Mouse (Mus musculus) intestine, embryonic 15.5 days (tissue): ENCODE results near the gene Hsd3b6. TPM values are rescaled to one million over a fixed set of nuclear protein-coding genes. Genes with fewer than 3 reads are reported as not detected.
"Not testable (repeated sequence)": the region's sequence is repeated elsewhere in the genome, so short reads cannot be mapped to it uniquely, and the experiment has no call there.

Experiments used
- ATAC-seq: fragments of 200-750 bp; cut with Nextera tagmentation; 2 replicates; pipeline ENCODE4 v1.8.0; 2017; ENCODE audit warnings: moderate TSS enrichment, moderate library complexity
- H3K27ac ChIP-seq: fragments of 300-500 bp; sonication (generic); 2 replicates; pipeline ENCODE4 v1.5.1; 2015; ENCODE audit warnings: mild to moderate bottlenecking, inconsistent platforms
- H3K27me3 ChIP-seq: fragments of 300-500 bp; sonication (generic); replicated peaks from 2 replicates; pipeline ENCODE4 v1.6.1; 2015; ENCODE audit warnings: inconsistent platforms
- H3K36me3 ChIP-seq: fragments of 300-500 bp; sonication (generic); 2 replicates; pipeline ENCODE4 v1.6.1; 2015; ENCODE audit warnings: inconsistent platforms
- H3K4me1 ChIP-seq: fragments of 300-500 bp; sonication (generic); replicated peaks from 2 replicates; pipeline ENCODE4 v1.6.1; 2015; ENCODE audit warnings: inconsistent platforms
- H3K4me2 ChIP-seq: fragments of 300-500 bp; sonication (generic); replicated peaks from 2 replicates; pipeline ENCODE4 v1.6.1; 2015; ENCODE audit warnings: mild to moderate bottlenecking, inconsistent platforms
- H3K4me3 ChIP-seq: fragments of 300-500 bp; sonication (generic); replicated peaks from 2 replicates; pipeline ENCODE4 v1.5.1; 2015; ENCODE audit warnings: inconsistent platforms
- H3K9ac ChIP-seq: fragments of 300-500 bp; sonication (generic); 2 replicates; pipeline ENCODE4 v1.6.1; 2015; ENCODE audit warnings: inconsistent platforms
- H3K9me3 ChIP-seq: fragments of 300-500 bp; sonication (generic); 2 replicates; pipeline ENCODE4 v1.6.1; 2016; ENCODE audit warnings: inconsistent platforms
- WGBS: fragments of 180-500 bp; shearing (Covaris S2); methylation state at CpG from one replicate; pipeline ENCODE4 v1.1.7; 2015; 5-methylcytosine and 5-hydroxymethylcytosine counted together
- polyA plus RNA-seq: library from polyadenylated mRNA; unstranded; fragments of >200 nt; fragmentation: Nextera tagmentation; extraction: Ambion mirVana; gene quantifications from 2 replicates; pipeline ENCODE4 v1.2.1, GENCODE M21; 2015

Hsd3b6 gene
- polyA plus RNA-seq, 1 experiment from 2014 or later: 0.96 TPM

DNA sequence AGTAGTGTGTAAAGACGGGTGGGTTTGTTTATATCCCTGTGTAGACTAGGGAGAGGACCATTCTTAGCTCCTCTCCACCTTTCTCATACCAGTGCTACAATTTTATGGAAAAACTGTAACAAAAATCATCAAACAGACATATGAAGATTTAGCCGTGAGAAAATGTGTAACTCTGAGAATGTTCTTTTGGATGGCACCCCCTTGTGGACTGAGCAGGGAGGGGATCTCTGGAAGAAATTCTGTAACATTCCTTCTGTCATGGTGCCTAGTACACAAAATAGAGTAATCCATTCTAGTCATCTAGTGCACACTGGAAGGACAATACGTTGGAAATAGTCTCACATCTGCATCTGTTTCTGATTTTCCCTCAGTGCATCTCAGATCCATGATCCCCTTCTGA is 9.2 kb downstream of the Hsd3b6 start:
- ATAC-seq, H3K9me3 ChIP-seq, H3K4me1 ChIP-seq, H3K27me3 ChIP-seq, H3K27ac ChIP-seq, H3K36me3 ChIP-seq, H3K9ac ChIP-seq, H3K4me3 ChIP-seq, H3K4me2 ChIP-seq: not testable (repeated sequence)
- 54% methylated on average over 3 of the region's 3 CpGs for WGBS

DNA sequence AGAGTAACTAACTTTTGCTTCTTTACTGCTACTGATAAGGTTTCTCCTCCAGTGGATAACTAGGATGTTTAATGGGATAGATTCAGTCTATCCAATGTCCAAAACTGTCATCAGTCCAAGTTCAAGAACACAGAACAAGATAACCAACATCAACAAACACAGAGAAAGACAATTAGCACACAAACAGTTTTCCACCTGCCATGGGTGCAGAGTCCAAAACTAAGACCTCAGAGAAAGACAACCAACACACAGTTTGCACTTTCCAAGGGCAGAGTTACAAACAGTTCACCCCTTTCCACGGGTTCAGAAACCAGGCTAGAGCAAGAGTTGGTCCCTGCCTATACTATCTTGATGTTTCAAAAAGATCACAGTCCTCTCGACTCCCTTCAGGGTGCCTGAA is 27.7 kb downstream of the Hsd3b6 start:
- WGBS: 67% methylated on average over 2 of the region's 2 CpGs
- no peaks in the 10 kb centered on the region for H3K27me3 ChIP-seq

DNA sequence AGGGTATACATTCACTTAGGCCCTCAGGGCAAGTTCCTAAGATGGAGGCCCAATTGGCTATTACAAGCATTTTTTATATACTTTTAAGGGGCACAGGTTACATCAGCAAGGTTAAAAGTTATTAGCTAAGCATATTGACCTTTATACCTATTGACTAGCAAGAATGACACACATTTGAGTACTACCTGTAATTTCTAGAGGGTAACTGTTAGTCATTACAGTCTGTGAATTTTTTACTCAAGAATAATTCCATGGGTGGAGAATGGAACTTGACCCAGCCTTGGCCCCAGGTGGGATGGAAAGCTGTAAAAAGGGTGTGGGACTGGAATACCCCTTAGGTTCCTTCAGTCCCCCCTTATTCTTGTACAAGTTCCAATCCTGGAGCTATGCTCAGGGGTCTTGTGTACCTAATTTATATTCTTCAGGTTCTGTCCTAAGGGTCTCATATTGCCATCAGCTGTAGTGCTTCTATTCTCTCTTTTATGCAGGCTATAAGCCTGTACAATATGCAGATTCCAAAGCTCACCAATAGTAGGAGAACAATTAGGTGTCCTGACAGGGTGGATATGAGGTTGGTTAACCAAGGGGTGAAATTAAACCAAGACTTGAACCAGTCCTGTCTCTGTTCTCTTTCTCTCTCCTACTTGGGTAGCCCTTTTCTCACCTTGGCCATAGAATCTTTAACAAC is 31.9 kb downstream of the Hsd3b6 start:
- peak; percentile 85 for ATAC-seq
- no peaks in the 10 kb centered on the region for H3K9me3 ChIP-seq
- no peaks in the 10 kb centered on the region for H3K4me1 ChIP-seq
- no peak overlapping the region for H3K9ac ChIP-seq
- no peak overlapping the region for H3K4me2 ChIP-seq
- no peak overlapping the region for H3K4me3 ChIP-seq
- 0 out of 2 replicates have a peak overlapping the region, but pooled peaks have one; percentile 54 for H3K27ac ChIP-seq
- H3K36me3 ChIP-seq: no peaks in the 10 kb centered on the region
- H3K27me3 ChIP-seq: no peaks in the 10 kb centered on the region

More for the DNA sequence above, 27.7 kb downstream of the Hsd3b6 start:
- no peaks in the 10 kb centered on the region for H3K9me3 ChIP-seq
- H3K4me1 ChIP-seq: no peaks in the 10 kb centered on the region
- no peak overlapping the region for H3K27ac ChIP-seq
- H3K36me3 ChIP-seq: no peaks in the 10 kb centered on the region
- ATAC-seq: no peak
- H3K4me2 ChIP-seq: no peak overlapping the region
- H3K4me3 ChIP-seq: no peak overlapping the region
- no peak overlapping the region for H3K9ac ChIP-seq

DNA sequence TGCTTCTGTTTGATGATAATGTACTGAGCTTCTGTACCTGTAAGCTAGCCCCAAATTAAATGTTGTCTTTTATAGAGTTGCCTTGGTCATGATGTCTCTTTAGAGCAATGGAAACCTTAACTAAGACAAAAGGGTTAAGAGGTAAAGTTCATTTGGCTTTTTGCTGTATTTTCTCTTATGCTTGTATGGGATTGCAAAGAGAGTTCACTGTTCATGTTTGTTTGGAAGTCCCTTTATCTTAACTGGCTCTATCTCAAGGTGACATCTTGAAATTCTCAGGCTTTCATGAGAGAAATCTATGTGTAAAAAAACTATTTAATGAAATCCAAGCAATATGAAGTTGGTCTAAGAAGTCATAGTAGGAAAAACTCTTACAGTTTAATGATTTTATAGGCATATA is 33.3 kb downstream of the Hsd3b6 start:
- Histone ChIP-seq H3K4me2 (no peak overlapping the region), H3K36me3 (no peaks in the 10 kb centered on the region), H3K27me3 (no peaks in the 10 kb centered on the region), H3K9me3 (no peaks in the 10 kb centered on the region), H3K4me3 (no peak overlapping the region), H3K4me1 (no peaks in the 10 kb centered on the region), H3K27ac (no peak overlapping the region), H3K9ac (no peak overlapping the region)
- ATAC-seq: no peak

DNA sequence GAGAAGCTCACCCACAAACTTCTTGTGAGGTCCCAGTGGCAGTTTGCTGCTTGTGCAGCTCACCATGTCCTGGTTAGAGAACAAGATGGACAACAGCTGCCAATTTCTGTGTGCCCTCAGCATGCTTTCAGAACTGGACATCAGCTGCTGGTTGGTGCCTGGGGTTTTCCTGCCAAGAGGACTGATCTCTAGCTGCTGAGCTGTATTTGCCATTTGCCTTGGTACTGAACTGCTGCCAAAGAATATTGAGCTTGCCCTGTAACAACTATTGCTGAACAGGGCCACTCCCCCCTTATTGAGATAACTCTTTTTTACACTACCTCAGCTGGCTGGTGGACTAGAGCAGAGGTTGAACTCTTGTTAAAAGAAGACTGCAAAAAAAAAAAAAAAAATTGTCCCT is 50.1 kb downstream of the Hsd3b6 start:
- H3K4me2 ChIP-seq: no peak overlapping the region
- H3K4me1 ChIP-seq: no peaks in the 10 kb centered on the region
- no peaks in the 10 kb centered on the region for H3K27me3 ChIP-seq
- no peak overlapping the region for H3K4me3 ChIP-seq
- H3K9ac ChIP-seq: no peak overlapping the region
- H3K9me3 ChIP-seq: no peaks in the 10 kb centered on the region
- no peaks in the 10 kb centered on the region for H3K36me3 ChIP-seq
- no peak overlapping the region for H3K27ac ChIP-seq
- peak; percentile 49; the same call in 1 of the 2 replicates for ATAC-seq

DNA sequence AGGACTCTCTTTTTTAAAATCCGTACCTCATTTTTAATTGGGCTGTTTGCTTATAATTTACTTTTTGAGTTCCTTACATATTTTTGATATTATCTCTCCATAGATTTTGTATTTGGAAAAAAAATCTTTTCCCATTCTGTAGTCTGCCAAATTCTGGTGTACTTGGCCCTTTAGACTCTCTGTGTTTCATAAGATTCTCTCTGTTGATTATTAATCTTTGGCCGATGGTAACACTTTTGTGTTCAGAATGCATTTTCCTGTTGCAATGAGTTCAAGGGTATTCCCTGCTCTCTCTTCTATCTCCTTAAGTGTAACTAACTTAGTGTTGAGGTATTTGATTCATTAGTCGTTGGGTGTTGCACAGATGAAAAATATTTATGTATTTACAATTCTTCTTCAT is 57.4 kb downstream of the Hsd3b6 start:
- Histone ChIP-seq H3K4me1 (no peaks in the 10 kb centered on the region), H3K4me3 (no peak overlapping the region), H3K4me2 (no peak overlapping the region), H3K9ac (no peak overlapping the region), H3K36me3 (no peaks in the 10 kb centered on the region), H3K27ac (no peak overlapping the region), H3K9me3 (no peaks in the 10 kb centered on the region), H3K27me3 (no peaks in the 10 kb centered on the region)
- 88% methylated on average over 3 of the region's 3 CpGs for WGBS
- ATAC-seq: no peak

Other genes starting within 250 kb of the Hsd3b6 start
- not detected in 2 replicates for gene Gm10681, start 225.6 kb downstream of the Hsd3b6 start, polyA plus RNA-seq
- gene Hsd3b5, start 184.2 kb downstream of the Hsd3b6 start, polyA plus RNA-seq: not detected in 2 replicates
- gene Hsd3b2, start 89.9 kb downstream of the Hsd3b6 start, polyA plus RNA-seq: 0.18 and 0.28 TPM in 2 replicates
- 10.5 and 12.7 TPM in 2 replicates for gene Hsd3b3, start 51.3 kb downstream of the Hsd3b6 start, polyA plus RNA-seq
- gene Hsd3b1, start 45.4 kb upstream of the Hsd3b6 start, polyA plus RNA-seq: 1.5 and 17.0 TPM in 2 replicates
- gene Hao2, start 78.8 kb upstream of the Hsd3b6 start, polyA plus RNA-seq: 34.3 and 37.1 TPM in 2 replicates